Mouse (Mus musculus) intestine, embryonic 14.5 days (tissue): Measurements from ENCODE around the gene Syne2. TPM values are rescaled to one million over a fixed set of nuclear protein-coding genes. Genes with fewer than 3 reads are reported as not detected.
"Not testable (repeated sequence)": the region's sequence is repeated elsewhere in the genome, so short reads cannot be mapped to it uniquely, and the experiment has no call there.

Experiments
- ATAC-seq: fragments of 200-750 bp; cut with Nextera tagmentation; replicated peaks from 2 replicates; pipeline ENCODE4 v1.8.0; 2017; ENCODE audit warnings: low read depth, moderate number of reproducible peaks, moderate TSS enrichment, moderate library complexity; ENCODE audit not compliant: low FRiP score, low TSS enrichment
- DNase-seq: peaks from one replicate; pipeline ENCODE4 v3.0.0-alpha.2; 2018; ENCODE audit warnings: low spot score
- H3K27ac ChIP-seq: fragments of 300-500 bp; sonication (generic); 2 replicates; pipeline ENCODE4 v1.5.1; 2014; ENCODE audit warnings: low read depth, mild to moderate bottlenecking, control low read depth
- H3K27me3 ChIP-seq: fragments of 300-500 bp; sonication (generic); replicated peaks from 2 replicates; pipeline ENCODE4 v1.6.1; 2014; ENCODE audit warnings: low read length, control low read depth; ENCODE audit not compliant: control insufficient read depth, insufficient read depth
- H3K36me3 ChIP-seq: fragments of 300-500 bp; sonication (generic); 2 replicates; pipeline ENCODE4 v1.6.1; 2014; ENCODE audit warnings: low read length, control low read depth; ENCODE audit not compliant: control insufficient read depth, insufficient read depth
- H3K4me1 ChIP-seq: fragments of 300-500 bp; sonication (generic); replicated peaks from 2 replicates; pipeline ENCODE4 v1.6.1; 2014; ENCODE audit warnings: low read length, control low read depth, mixed read lengths; ENCODE audit not compliant: control insufficient read depth, insufficient read depth
- H3K4me2 ChIP-seq: fragments of 300-500 bp; sonication (generic); 2 replicates; pipeline ENCODE4 v1.6.1; 2014; ENCODE audit warnings: low read length
- H3K4me3 ChIP-seq: fragments of 300-500 bp; sonication (generic); 2 replicates; pipeline ENCODE4 v1.5.1; 2014; ENCODE audit warnings: low read depth, low read length, control low read depth, mixed read lengths
- H3K9ac ChIP-seq: fragments of 300-500 bp; sonication (generic); 2 replicates; pipeline ENCODE4 v1.6.1; 2014; ENCODE audit warnings: mild to moderate bottlenecking, low read length
- H3K9me3 ChIP-seq: fragments of 300-500 bp; sonication (generic); 2 replicates; pipeline ENCODE4 v1.6.1; 2016; ENCODE audit warnings: low read length, control low read depth; ENCODE audit not compliant: control insufficient read depth
- whole genome bisulfite sequencing: fragments of 180-500 bp; shearing (Covaris S2); extraction: QIAGEN DNeasy Blood & Tissue Kit; methylation state at CpG from one replicate; pipeline ENCODE4 v1.1.7; 2014; 5-methylcytosine and 5-hydroxymethylcytosine counted together
- polyA plus RNA-seq: library from polyadenylated mRNA; unstranded; fragments of >200 nt; fragmentation: Nextera tagmentation; extraction: Ambion mirVana; gene quantifications from 2 replicates; pipeline ENCODE4 v1.2.1, GENCODE M21; 2014

Syne2 gene
- 41.5 and 44.7 TPM in 2 replicates for polyA plus RNA-seq

DNA sequence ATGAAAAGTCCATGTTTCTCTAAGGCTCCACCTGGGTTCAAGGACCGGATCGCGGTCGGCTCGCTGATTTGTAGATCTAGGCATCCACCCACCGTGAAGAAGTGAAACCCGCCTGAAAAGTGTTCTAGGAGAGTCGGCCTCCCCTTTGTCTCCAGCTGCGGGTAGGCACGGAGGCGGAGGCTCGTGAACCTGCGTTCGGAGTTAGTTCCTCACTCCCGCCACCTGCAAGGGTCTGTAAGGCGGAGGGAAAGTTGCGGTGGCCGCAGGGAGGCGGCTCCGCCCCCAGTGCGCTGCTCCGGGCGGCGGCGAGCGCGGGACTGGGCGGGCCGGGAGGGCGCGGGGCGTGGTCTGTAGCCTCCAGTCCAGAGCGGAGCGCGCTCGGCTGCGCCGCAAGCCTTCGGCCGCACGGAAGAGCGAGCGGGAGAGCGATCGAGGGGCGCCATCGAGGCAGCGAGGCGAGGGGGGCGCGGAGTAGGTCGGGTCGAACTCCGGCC, at the start of gene Syne2:
Syne2 (plus strand) TSS at position 176 of the 494 bp plus-strand sequence.
- Histone ChIP-seq H3K4me3 (peak within 1 kb of the TSS; percentile 79), H3K9ac (peak within 1 kb of the TSS; percentile 87), H3K9me3 (no peaks in the 10 kb centered on the region), H3K4me2 (peak within 1 kb of the TSS; percentile 74), H3K4me1 (peaks cover 10% of the 10 kb centered on the region), H3K27ac (peak within 1 kb of the TSS; percentile 80), H3K36me3 (no peaks in the 10 kb centered on the region), H3K27me3 (no peaks in the 10 kb centered on the region)
- WGBS = under 1% methylated on average over 54 of the region's 54 CpGs
- peak; percentile 89 for DNase-seq
- ATAC-seq = peak; percentile 95

DNA sequence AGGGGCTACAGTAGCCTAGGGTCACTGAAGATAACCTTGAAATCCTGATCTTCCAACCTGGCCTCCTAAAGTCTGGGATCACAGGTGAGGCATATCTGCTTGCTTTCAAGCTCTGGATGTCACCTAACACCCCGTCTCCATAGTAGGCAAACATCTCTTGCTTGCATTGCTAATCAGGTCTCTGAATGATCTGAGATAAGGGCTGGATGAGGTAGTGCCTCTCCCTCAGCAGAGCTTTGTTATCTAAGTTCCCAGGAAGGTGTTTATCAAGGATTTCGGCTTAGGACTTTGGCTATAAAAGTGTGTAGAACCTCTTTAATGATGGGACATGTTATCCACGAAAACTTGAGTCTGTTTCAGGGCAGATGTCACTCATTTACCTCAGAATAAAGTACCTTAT, 46.5 kb upstream of the Syne2 start:
- no peaks in the 10 kb centered on the region for H3K27me3 ChIP-seq
- no peak overlapping the region for H3K27ac ChIP-seq
- H3K9ac ChIP-seq = no peak overlapping the region
- 41% methylated on average over 3 of the region's 3 CpGs for WGBS
- no peak for DNase-seq
- no peaks in the 10 kb centered on the region for H3K36me3 ChIP-seq
- peaks cover 7% of the 10 kb centered on the region; the same call in 1 of the 2 replicates for H3K4me1 ChIP-seq
- no peaks in the 10 kb centered on the region for H3K9me3 ChIP-seq
- ATAC-seq = 0 out of 2 replicates have a peak, but pooled peaks have one; percentile 22
- no peak overlapping the region for H3K4me3 ChIP-seq
- H3K4me2 ChIP-seq = no peak overlapping the region

DNA sequence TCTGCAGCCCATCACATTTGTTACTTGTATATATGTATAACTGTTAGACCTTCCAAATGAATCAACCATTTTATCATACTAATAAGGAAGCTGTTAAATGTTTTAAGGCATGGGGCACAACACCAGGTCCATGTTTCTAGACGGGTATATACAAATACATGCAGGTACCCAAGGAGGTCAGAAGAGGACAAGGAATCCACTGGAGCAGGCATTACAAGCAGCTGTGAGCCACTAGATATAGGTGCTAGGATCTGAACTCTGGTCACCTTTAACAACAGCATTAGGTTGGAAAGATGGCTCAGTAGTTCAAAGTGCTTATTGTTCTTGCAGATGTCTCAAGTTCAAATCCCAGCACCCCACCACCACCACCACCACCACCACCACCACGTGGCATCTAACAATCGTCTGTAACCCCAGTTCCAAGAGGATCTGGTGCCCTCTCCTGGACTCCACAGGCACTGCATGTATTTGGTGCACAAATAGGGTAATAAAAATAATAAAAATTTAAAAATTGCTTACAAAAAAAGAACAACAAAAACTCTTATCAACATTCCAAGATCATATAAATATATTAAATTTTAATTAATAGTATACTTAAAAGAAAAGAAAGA, 45.4 kb upstream of the Syne2 start:
- peak; percentile 71 for DNase-seq
- 21% methylated on average over 3 of the region's 3 CpGs for WGBS

DNA sequence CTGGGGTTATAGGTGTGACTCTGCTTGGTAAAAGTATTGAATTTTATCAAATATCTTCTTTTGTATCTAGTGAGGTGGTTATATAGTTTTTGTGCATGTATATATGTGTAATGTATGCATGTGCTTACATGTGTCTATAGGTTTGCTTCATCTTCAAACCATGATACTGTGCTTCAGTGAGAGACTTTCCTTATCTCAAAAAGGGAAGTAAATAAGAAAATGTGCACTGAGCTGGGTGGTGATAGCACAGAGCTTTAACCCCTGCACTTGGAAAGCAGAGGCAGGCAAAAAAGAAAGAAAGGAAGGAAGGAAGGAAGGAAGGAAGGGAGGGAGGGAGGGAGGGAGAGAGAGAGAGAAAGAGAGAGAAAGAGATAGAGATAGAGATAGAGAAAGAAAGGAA, 36.5 kb upstream of the Syne2 start:
- no peaks in the 10 kb centered on the region for H3K27me3 ChIP-seq
- no peak for DNase-seq
- no peaks in the 10 kb centered on the region for H3K4me1 ChIP-seq
- no peak overlapping the region for H3K9ac ChIP-seq
- no peak overlapping the region for H3K4me2 ChIP-seq
- ATAC-seq = no peak
- H3K27ac ChIP-seq = no peak overlapping the region
- 0 out of 2 replicates have a peak, but pooled peaks cover 3% of the 10 kb centered on the region for H3K9me3 ChIP-seq
- no peak overlapping the region for H3K4me3 ChIP-seq
- H3K36me3 ChIP-seq = no peaks in the 10 kb centered on the region

More for the DNA sequence above, 45.4 kb upstream of the Syne2 start:
- Histone ChIP-seq H3K4me1 (no peaks in the 10 kb centered on the region), H3K27ac (no peak overlapping the region), H3K9ac (no peak overlapping the region), H3K36me3 (no peaks in the 10 kb centered on the region), H3K27me3 (no peaks in the 10 kb centered on the region), H3K9me3 (no peaks in the 10 kb centered on the region), H3K4me3 (no peak overlapping the region), H3K4me2 (no peak overlapping the region)
- no peak for ATAC-seq

DNA sequence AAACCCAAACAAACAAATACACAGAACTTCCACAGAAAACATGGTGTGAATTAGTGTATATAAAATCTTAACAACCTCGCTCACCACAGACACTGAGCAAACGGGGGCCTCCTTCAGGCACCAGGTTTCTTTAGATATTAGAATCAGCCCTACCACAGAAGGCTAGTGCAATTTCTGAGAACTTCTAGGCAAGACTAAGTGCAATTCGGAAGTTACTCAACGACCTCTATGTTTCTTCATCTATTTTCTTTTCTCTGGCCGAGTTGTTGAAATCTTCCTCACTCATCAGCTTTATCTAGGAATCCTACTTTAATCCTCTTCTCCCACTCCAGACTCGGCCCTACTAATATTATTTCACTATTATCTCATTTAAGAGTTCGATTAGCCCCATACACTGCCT, 35.9 kb upstream of the Syne2 start:
- WGBS = 81% methylated on average over 7 of the region's 7 CpGs
- DNase-seq = no peak
- Histone ChIP-seq H3K4me2 (no peak overlapping the region), H3K36me3 (no peaks in the 10 kb centered on the region), H3K4me1 (no peaks in the 10 kb centered on the region), H3K27ac (no peak overlapping the region), H3K9ac (no peak overlapping the region), H3K4me3 (no peak overlapping the region), H3K9me3 (0 out of 2 replicates have a peak, but pooled peaks cover 3% of the 10 kb centered on the region), H3K27me3 (no peaks in the 10 kb centered on the region)
- ATAC-seq = no peak

DNA sequence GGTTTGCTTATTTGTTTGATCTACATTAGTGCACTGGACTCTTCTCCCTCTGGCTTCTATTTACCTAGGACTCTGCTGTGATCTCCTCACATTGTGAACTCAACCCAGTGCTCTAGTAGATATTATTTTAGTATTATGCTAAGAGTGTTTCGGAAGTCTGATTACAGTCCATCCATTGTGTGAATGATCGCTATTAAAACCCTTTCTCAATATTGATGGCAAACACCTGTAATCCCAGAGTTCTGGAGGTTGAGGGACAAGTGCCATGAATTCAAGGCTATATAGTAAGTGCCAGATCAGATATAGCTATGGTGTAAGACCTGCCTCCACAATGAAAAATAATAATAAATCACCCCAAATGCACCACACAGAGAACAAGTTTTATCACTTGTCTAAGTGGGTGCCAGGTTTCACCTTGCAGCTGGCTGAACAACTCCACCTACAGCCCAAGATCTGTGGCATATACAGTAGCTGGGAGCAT, 33.6 kb upstream of the Syne2 start:
- DNase-seq = no peak
- Histone ChIP-seq H3K4me3 (no peak overlapping the region), H3K27ac (no peak overlapping the region), H3K9me3 (0 out of 2 replicates have a peak, but pooled peaks cover 3% of the 10 kb centered on the region), H3K4me1 (no peaks in the 10 kb centered on the region), H3K4me2 (no peak overlapping the region), H3K27me3 (no peaks in the 10 kb centered on the region), H3K9ac (no peak overlapping the region), H3K36me3 (no peaks in the 10 kb centered on the region)
- ATAC-seq = no peak
- 86% methylated on average over 2 of the region's 2 CpGs for WGBS

DNA sequence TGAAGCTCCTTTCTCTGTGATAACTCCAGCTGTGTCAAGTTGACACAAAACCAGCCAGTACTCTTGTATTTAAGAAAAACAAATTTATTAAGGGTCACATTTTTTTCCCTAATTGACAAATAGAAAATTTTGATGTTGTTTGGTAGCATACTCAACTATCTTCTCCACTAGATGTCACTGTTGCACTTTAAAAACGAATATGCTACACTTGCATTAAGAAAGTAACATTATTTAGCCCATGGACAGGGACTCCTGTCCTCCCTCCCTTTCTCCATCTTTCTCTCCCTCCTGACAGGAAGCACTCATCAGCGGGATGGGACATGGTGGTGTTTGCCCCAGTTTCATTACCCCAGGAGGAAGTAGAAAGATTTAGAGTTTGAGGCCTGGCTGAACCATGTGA, 31.3 kb upstream of the Syne2 start:
- not testable (repeated sequence) for H3K4me1 ChIP-seq, DNase-seq, H3K4me2 ChIP-seq, ATAC-seq, H3K4me3 ChIP-seq, H3K27ac ChIP-seq, H3K36me3 ChIP-seq, H3K9ac ChIP-seq, H3K27me3 ChIP-seq, H3K9me3 ChIP-seq
- WGBS = 2% methylated on average over 2 of the region's 2 CpGs

DNA sequence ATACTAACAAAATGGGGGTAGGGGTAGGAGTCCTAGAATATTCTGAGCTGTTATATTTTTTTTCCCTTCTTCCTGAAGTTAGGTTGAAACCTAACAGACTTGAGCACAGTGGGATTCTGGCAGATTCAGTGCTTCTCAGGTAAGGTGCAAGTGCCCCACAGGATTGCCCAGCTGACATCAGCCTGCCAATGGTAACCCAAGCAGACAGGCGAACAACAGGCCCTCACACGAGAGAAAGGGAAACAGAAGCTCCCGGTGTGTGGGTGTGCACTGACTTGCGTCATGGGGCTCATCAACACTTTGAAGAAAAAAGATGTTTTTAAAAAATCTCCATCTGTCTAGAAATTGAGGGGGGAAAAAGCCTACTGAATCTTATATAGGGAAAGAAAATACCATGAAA, 28.5 kb upstream of the Syne2 start:
- Histone ChIP-seq H3K4me3 (no peak overlapping the region), H3K4me2 (no peak overlapping the region), H3K27me3 (no peaks in the 10 kb centered on the region), H3K9me3 (no peaks in the 10 kb centered on the region), H3K27ac (no peak overlapping the region), H3K9ac (no peak overlapping the region), H3K36me3 (no peaks in the 10 kb centered on the region), H3K4me1 (no peaks in the 10 kb centered on the region)
- 64% methylated on average over 4 of the region's 4 CpGs for WGBS
- DNase-seq (no peak), ATAC-seq (no peak)

DNA sequence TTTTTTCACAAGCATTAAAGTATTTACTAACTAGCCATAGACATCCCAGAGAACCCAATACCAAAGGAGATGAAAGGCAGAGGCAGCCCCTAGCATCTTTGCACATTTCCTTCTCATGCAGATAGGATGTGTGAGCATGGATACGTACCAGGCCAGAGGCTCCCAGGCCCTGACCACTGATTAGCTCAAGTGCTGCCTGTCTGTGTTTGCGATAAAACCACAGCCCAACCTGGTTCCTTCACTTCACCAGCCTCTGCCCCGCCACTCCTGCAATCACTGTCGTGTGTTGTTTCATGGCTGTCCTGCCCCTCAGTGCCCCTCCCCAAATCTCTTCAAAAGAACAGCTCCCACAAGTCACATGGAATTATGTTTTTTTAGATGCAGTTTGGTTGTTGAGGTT, 23.4 kb upstream of the Syne2 start:
- H3K9me3 ChIP-seq = no peaks in the 10 kb centered on the region
- H3K27me3 ChIP-seq = no peaks in the 10 kb centered on the region
- no peak overlapping the region for H3K27ac ChIP-seq
- no peak overlapping the region for H3K4me2 ChIP-seq
- WGBS = 67% methylated on average over 4 of the region's 4 CpGs
- DNase-seq (no peak), ATAC-seq (no peak)
- no peak overlapping the region for H3K4me3 ChIP-seq
- no peaks in the 10 kb centered on the region for H3K36me3 ChIP-seq
- no peak overlapping the region for H3K9ac ChIP-seq
- no peaks in the 10 kb centered on the region for H3K4me1 ChIP-seq
